Mouse (Mus musculus) erythroblast, embryonic 14.5 days (primary cell): ENCODE results near the gene Gm11032.

Source experiments
- GATA1 ChIP-seq: IDR thresholded peaks from 2 replicates; pipeline ENCODE4 v1.6.1; 2012; ENCODE audit warnings: low read length, inconsistent platforms, mixed read lengths
- TAL1 ChIP-seq: IDR thresholded peaks from 3 replicates; pipeline ENCODE4 v1.6.1; 2012; ENCODE audit warnings: low read length, inconsistent platforms, mixed read lengths

DNA sequence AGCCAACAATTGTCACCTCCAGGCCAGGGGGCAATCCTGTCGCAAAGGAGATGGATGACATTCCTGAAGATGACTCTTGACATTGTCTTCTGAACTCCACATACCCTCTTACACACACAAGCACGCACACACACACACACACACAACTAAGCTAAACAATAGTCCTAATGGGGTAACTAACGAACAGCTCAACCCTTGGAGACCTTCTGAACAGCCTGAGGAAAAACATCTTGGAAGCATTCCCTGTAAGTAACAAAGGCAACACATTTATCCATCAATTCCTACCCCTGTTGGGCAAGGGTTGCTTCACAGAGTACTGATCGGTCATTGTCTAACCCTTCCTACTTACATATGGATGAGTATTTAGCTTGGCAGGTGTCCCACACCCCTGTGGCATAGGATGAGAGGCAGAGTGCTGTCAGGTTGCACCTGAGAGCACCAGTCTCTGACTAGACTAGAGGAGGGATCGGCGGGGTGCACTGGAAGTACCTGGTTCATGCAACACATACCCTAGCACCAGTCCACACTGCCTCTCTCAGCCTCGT, 2.6 kb downstream of the Gm11032 start:
- TF ChIP-seq GATA1: no peak
- TF ChIP-seq TAL1: no peak
